Mouse (Mus musculus): ENCODE data around the gene Abcb10. TPM values are rescaled to one million over a fixed set of nuclear protein-coding genes. Genes with fewer than 3 reads are reported as not detected.

Gene Abcb10
- polyA plus RNA-seq, 1 experiment from 2014 or later, result 14.4 TPM

DNA sequence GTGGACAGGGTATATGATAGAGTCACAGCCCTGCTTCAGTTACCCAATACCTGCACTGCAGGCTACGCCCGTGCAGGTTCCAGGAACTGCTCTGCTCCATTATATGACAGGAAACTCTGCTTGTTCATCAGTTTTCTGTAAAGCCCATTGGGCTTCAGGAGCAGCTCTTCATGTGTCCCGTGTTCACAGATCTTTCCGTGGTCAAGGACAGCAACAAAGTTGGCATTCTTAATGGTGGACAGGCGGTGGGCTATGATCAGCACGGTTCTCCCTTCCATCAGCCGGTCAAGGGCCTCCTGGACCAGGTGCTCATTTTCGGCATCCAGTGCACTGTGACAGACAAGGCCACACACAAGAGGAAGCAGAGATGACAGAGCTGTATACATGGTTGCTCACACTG, 28.7 kb downstream of the Abcb10 start:
- Histone ChIP-seq H3K4me2 (ENCODE audit: low read length) (no peak overlapping the region), H3K4me3 (replicated peaks; ENCODE audit: low read depth, low read length) (no peak overlapping the region), H3K4me1 (replicated peaks; ENCODE audit: insufficient read depth, low read length) (no peaks in the 10 kb centered on the region), H3K9me3 (replicated peaks; ENCODE audit: low read length) (no peaks in the 10 kb centered on the region), H3K36me3 (ENCODE audit: insufficient read depth, low read length) (peaks cover 10% of the 10 kb centered on the region), H3K9ac (ENCODE audit: low read depth, low read length) (no peak overlapping the region), H3K27ac (no peak overlapping the region), H3K27me3 (ENCODE audit: insufficient read depth, low read length) (no peaks in the 10 kb centered on the region)
- no peak for TF ChIP-seq CTCF (IDR thresholded peaks at IDR 0.05; ENCODE audit: low read depth)
- no peak for DNase-seq (ENCODE audit: low spot score)
- no peak for ATAC-seq (replicated peaks; ENCODE audit: low FRiP score, low read depth)
- WGBS, result 89% methylated on average over 8 of the region's 8 CpGs

DNA sequence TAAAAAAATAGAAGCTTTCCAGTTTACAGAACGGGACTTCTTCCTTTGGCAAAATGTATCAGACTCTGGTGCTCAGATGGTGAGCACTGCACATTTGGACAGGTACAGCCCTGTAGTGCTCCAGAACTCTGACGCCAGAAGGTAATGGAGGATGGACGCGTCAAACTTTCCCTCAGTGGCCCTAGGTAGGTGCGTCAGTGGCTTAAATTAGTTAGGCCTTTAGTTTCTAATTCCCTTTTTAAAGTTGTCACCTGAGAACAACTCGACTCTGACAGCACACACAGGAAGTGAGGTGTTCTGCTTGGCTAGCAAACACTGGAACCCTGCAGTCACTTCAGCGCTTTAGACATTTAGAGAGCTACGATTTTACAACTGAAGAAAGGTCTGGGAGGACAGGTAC, 29.2 kb downstream of the Abcb10 start:
- DNase-seq (ENCODE audit: low spot score) (no peak), ATAC-seq (replicated peaks; ENCODE audit: low FRiP score, low read depth) (no peak)
- Histone ChIP-seq H3K9me3 (replicated peaks; ENCODE audit: low read length) (no peaks in the 10 kb centered on the region), H3K9ac (ENCODE audit: low read depth, low read length) (no peak overlapping the region), H3K36me3 (ENCODE audit: insufficient read depth, low read length) (peaks cover 10% of the 10 kb centered on the region), H3K27me3 (ENCODE audit: insufficient read depth, low read length) (no peaks in the 10 kb centered on the region), H3K4me3 (replicated peaks; ENCODE audit: low read depth, low read length) (no peak overlapping the region), H3K4me2 (ENCODE audit: low read length) (no peak overlapping the region), H3K27ac (no peak overlapping the region), H3K4me1 (replicated peaks; ENCODE audit: insufficient read depth, low read length) (no peaks in the 10 kb centered on the region)
- WGBS, result 84% methylated on average over 8 of the region's 8 CpGs
- no peak for TF ChIP-seq CTCF (IDR thresholded peaks at IDR 0.05; ENCODE audit: low read depth)

DNA sequence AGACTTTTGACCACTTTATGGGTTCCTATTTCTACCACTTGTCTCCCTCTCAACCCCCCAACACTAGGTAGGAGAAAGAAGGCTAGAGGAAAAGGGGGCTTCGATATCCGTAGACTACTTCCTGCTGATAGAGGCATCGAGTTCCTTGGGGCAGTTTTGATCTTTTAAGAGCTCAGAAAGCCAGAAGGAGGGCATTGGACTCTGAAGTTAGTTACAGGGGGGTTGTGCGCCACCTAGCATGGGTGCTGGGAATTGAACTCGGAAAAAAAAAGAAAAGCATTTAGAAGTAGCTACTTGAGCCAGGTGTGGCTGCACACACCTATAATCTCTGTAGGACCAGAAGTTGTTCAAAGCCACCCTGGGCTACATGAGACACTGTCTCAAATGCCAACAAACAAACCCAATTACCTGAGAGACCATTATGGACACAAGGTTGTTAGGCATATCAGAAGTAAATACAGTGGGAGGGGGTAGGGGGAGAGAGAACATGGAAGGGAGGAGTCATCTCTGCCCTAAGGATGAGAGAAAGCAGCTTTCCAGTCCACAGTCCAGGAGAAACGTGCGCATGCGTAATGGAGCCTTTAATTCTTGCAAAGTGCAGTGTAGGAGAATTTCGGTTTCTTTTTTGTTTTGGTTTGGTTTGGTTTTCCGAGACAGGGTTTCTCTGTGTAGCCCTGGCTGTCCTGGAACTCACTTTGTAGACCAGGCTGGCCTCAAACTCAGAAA, 32.7 kb downstream of the Abcb10 start:
- DNase-seq (ENCODE audit: low spot score) (peak; percentile 88), ATAC-seq (replicated peaks; ENCODE audit: low FRiP score, low read depth) (no peak)
- WGBS, result 34% methylated on average over 10 of the region's 10 CpGs
- Histone ChIP-seq H3K4me3 (replicated peaks; ENCODE audit: low read depth, low read length) (peak overlapping the region; percentile 98), H3K36me3 (ENCODE audit: insufficient read depth, low read length) (peaks cover 10% of the 10 kb centered on the region), H3K27ac (peak overlapping the region; percentile 86), H3K9ac (ENCODE audit: low read depth, low read length) (peak overlapping the region; percentile 77), H3K9me3 (replicated peaks; ENCODE audit: low read length) (no peaks in the 10 kb centered on the region), H3K4me2 (ENCODE audit: low read length) (peak overlapping the region; percentile 99), H3K27me3 (ENCODE audit: insufficient read depth, low read length) (no peaks in the 10 kb centered on the region), H3K4me1 (replicated peaks; ENCODE audit: insufficient read depth, low read length) (0 out of 2 replicates have a peak, but pooled peaks cover 6% of the 10 kb centered on the region)
- peak; percentile 77 for TF ChIP-seq CTCF (IDR thresholded peaks at IDR 0.05; ENCODE audit: low read depth)

DNA sequence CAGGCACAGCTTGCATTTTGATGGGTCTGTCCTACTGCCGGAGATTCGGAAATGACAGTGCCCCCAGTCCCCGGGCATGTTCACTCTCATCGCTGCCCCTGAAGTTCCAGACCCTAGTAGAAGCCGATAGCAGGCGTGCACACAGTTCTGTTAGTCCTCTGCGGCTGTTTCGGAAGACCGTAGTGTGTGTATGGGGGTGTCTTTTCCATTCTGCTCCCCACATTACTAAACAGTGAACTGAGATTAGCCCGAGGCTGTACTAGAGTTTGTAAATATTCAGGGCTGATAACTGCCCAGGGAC, 33.3 kb downstream of the Abcb10 start:
- no peak for TF ChIP-seq CTCF (IDR thresholded peaks at IDR 0.05; ENCODE audit: low read depth)
- WGBS, result 2% methylated on average over 10 of the region's 10 CpGs
- DNase-seq (ENCODE audit: low spot score), result no peak
- peak overlapping the region; percentile 98 for H3K4me3 ChIP-seq (replicated peaks; ENCODE audit: low read depth, low read length)
- peak overlapping the region; percentile 86 for H3K27ac ChIP-seq
- no peaks in the 10 kb centered on the region for H3K9me3 ChIP-seq (replicated peaks; ENCODE audit: low read length)
- peak overlapping the region; percentile 77 for H3K9ac ChIP-seq (ENCODE audit: low read depth, low read length)
- H3K27me3 ChIP-seq (ENCODE audit: insufficient read depth, low read length), result no peaks in the 10 kb centered on the region
- ATAC-seq (replicated peaks; ENCODE audit: low FRiP score, low read depth), result peak; percentile 18; the same call in 1 of the 2 replicates
- peaks cover 9% of the 10 kb centered on the region for H3K36me3 ChIP-seq (ENCODE audit: insufficient read depth, low read length)
- peak overlapping the region; percentile 99 for H3K4me2 ChIP-seq (ENCODE audit: low read length)
- 0 out of 2 replicates have a peak, but pooled peaks cover 6% of the 10 kb centered on the region for H3K4me1 ChIP-seq (replicated peaks; ENCODE audit: insufficient read depth, low read length)

DNA sequence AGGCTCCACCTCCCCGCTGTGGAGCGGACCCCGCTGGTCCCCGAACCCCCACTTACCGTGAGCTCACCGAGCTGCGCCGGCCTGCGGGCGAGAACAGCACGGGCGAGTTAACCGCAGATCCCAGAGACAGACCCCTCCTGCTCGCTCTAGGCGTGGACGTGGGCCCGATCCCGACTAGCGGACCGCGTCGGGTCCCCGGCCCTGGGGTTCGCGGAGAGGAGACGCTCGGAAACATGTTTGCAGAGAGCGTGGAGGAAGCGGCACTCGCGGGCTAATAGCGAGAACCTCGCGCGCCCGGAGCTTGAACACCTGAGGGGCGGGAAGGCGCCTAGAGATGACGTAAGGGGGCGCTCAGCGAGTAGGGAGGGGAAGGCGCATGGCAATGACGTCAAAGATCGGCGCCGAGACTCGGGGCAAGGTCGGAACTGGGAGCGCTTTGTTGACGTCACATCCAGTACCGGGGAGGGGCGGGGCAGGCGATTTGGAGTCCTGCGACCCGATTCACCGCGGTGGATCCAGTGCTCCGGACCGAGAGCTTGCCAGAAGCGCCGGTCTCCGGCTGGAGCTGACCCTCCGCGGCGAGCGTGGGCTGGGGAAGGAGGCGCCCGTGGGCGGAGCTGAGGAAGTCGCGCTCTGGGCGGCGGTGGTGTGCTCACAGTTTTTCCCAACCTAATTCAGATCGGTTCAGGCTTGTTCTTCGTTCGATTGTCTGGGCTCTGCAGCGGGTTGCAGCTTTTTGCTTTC, 33.8 kb downstream of the Abcb10 start, which contains the start of gene Nup133:
Nup133 (minus strand) TSS at position 324 of the 744 bp plus-strand sequence.
- Histone ChIP-seq H3K4me3 (replicated peaks; ENCODE audit: low read depth, low read length) (peak within 1 kb of the TSS; percentile 98), H3K9ac (ENCODE audit: low read depth, low read length) (peak within 1 kb of the TSS; percentile 85), H3K9me3 (replicated peaks; ENCODE audit: low read length) (no peaks in the 10 kb centered on the region), H3K4me2 (ENCODE audit: low read length) (peak within 1 kb of the TSS; percentile 99), H3K36me3 (ENCODE audit: insufficient read depth, low read length) (peaks cover 7% of the 10 kb centered on the region), H3K4me1 (replicated peaks; ENCODE audit: insufficient read depth, low read length) (0 out of 2 replicates have a peak, but pooled peaks cover 6% of the 10 kb centered on the region), H3K27me3 (ENCODE audit: insufficient read depth, low read length) (no peaks in the 10 kb centered on the region), H3K27ac (peak within 1 kb of the TSS; percentile 86)
- TF ChIP-seq CTCF (IDR thresholded peaks at IDR 0.05; ENCODE audit: low read depth), result no peak
- ATAC-seq (replicated peaks; ENCODE audit: low FRiP score, low read depth) (peak; percentile 86), DNase-seq (ENCODE audit: low spot score) (peak; percentile 99)
- under 1% methylated on average over 72 of the region's 77 CpGs for WGBS

DNA sequence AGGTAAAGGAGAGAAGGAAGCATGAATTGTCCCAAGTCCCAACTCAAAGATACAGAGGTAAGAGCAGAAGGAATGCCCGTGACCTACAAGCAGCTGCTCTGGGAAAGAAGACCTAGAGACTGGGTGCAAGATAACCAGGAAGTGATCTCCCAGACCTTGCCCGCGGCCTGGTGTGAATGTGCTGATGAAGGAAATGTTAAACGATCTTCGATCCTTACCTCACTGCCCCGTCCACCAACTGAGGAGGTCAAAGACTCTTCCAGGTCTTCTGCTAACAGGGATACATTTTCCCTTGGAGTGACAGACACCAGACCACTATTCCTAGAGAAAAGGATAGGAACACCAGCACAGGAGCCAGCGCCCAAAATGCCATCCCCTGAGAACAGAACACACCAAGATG, 53.9 kb downstream of the Abcb10 start:
- no peak overlapping the region for H3K9ac ChIP-seq (ENCODE audit: low read depth, low read length)
- no peak for TF ChIP-seq CTCF (IDR thresholded peaks at IDR 0.05; ENCODE audit: low read depth)
- H3K4me1 ChIP-seq (replicated peaks; ENCODE audit: insufficient read depth, low read length), result no peaks in the 10 kb centered on the region
- ATAC-seq (replicated peaks; ENCODE audit: low FRiP score, low read depth) (no peak), DNase-seq (ENCODE audit: low spot score) (no peak)
- H3K27me3 ChIP-seq (ENCODE audit: insufficient read depth, low read length), result no peaks in the 10 kb centered on the region
- H3K9me3 ChIP-seq (replicated peaks; ENCODE audit: low read length), result no peaks in the 10 kb centered on the region
- H3K27ac ChIP-seq, result no peak overlapping the region
- H3K36me3 ChIP-seq (ENCODE audit: insufficient read depth, low read length), result peaks cover 49% of the 10 kb centered on the region
- no peak overlapping the region for H3K4me3 ChIP-seq (replicated peaks; ENCODE audit: low read depth, low read length)
- 94% methylated on average over 7 of the region's 7 CpGs for WGBS
- no peak overlapping the region for H3K4me2 ChIP-seq (ENCODE audit: low read length)

Data from kidney, postnatal 0 days (tissue).